Mouse (Mus musculus): ENCODE results near the gene Pth1r.

Pth1r gene

DNA sequence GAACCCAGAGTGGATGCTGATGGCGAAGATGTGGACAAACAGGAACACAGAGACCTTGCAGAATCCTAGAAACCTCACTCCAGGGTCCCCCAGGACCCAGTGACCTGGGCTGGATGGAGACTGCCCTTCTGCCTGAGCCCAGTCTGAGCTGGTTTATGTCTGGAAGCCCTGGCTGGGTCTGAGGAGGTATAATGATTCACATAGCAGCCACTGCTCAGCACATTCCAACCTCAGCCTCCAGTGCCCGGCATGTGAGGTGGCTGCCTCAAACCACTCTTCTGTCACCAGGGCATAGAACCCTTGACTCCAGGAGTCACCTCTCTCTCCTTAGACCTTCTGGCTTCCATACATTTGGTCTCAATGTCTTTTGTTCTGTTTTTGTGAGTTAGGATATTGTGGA is 1.5 kb upstream of the Pth1r start:
- DNase-seq: no peak

DNA sequence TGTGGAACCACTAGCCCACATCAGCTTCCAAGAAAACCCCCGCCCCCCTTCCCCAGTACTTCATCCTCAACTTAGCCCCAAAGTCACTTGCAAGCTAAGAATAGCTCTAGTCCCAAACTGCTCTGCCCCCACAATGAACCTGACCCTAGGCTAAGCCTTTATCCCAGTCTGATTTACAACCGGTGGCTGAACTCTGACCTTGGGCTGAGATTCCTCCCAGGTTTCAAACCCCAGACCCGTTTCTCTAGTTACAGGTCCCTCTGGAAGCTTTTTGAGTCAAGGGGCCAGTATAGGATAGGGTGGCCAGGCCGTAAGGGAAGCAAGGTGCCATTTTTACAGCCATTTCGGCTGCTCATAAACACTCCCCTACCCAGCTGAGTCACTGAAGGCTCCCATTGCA is 707 bp downstream of the Pth1r start:
- no peak for DNase-seq

DNA sequence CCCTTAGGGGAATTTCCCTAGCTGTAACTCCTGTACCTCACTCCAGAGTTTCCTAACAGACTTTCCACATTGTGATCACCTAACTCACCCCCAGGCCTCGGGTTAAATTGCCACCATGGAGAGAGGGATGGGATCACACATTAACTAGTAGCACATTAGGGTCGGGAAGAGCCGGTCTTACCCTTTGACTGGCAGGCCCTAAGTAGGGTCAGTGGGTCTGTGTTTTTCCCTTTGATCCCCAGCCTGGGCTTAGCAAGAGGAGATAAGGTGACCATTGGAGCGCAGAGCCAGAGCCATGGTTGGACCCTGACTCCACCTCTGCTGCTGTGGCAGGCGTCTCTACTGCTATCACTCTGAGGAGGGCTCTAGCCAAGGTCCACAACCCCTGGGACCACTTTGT is 1.2 kb downstream of the Pth1r start:
- no peak for DNase-seq

DNA sequence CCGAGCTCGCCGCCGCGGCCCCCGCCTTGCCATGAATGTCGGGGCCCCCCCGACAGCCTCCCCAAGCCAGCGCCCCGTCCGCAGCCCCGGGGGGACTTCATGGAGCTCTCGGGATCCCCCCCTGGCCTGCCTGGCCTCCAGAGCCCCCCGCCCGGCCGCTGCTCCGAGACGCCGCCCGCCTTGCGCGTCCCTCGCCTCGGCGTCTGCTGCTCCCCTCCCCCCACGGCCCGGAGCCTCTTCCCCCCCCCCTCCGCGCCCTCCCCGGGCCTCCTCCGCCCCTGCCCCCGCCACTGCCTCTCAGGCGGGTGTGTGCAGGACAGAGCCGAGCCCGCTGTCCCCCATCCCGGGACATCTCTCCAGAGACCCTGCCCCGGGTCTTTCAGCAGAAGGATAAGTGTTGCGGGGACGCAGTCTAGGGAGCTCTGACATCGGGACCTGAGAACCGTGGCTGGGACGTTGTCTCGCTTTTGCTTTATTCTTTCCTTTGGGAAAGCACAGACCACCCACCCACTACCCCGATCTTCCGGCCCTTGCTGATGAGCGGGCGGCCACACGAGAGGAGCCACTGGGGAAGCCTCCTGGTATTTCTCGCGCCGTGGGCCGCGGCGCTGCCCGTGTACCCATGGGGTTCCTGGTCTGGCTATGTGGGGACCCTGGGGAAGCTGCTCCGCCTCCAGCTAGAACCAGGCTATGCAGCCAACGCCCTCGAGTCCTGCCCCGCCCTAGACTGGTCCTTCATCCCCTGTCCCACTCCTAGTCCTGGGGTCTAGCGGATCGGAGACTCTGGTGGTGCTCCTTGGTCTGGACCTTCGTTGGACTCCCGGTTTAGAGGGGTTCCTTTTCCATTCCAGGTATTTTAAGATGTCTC is 3.3 kb downstream of the Pth1r start:
- no peak for DNase-seq

- no peak for DNase-seq
Measured at GRCm38 (mm10) chr9:110742951-110743455, 3.9 kb downstream of the Pth1r start.

- DNase-seq: no peak
Measured at GRCm38 (mm10) chr9:110742295-110742950, 4.5 kb downstream of the Pth1r start.

DNA sequence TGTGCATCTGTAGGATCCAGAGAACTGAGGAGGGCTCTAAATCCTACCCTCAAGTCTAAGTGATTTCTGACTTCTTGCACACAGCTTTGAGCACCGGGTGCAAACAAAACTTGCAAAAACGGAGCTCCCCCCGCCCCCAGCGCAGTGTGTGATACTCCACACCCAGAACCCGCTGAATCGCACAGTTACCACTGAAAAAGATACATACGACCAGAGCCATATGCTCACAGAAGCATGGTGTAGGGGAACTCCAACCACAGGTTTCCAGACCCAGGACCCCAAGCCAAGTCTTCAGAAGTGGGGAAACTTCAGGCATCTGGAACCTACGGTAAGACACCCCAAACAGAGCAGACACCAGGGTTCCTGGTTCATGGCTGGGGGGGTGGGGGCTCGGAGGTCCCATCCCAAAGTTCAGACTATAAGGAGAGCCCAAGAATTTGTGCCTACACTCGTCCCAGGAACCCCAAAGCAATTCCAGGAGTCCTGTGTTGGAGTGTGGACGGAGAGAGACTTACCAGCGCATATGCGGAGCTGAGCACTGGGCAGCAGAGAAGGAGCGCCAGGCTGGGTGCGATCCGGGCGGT is 5.1 kb downstream of the Pth1r start, which contains the start of gene Myl3:
TSS of gene Myl3 (plus strand) at position 151 of the 584 bp plus-strand sequence.
- no peak for DNase-seq

- DNase-seq: no peak
Measured at GRCm38 (mm10) chr9:110739961-110740360, 7.0 kb downstream of the Pth1r start.

DNA sequence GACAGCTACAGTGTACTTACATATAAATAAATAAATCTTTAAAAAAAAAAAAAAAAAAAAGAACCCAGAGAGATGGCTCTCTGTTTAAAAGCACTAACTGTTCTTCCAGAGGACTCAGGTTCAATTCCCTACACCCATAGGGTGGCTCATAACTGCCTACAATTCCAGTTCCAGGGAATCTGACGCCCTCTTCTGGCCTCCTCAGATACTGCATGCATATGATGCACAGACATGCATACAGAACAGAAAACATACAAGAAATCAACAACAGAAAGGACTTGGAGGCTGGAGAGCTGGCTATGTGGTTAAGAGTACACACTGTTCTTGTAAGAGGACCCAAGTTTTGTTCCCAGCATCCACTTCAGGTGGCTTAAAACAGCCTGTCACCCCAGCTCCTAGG is 8.9 kb downstream of the Pth1r start:
- no peak for DNase-seq

- no peak for DNase-seq
Measured at GRCm38 (mm10) chr9:110736362-110736761, 10.6 kb downstream of the Pth1r start.

DNA sequence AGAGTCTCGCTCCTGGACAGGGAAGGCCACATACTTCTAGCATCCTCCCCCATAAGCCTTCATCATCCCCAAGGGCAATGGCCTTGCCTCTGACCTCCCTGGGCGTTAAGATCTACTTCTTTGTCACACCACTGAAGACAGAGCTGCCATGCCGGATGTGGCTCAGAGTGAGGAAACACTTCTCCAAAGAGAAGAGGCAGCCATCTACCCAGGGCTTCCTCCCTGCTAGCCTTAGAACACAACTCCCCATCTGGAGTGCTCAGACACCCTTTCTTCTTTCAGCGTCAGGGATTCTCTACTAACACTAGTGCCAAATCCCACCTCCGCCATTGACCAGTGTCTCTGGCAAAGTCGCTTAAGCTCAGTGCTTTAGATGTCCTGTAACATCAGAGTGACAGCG is 12.8 kb downstream of the Pth1r start:
- no peak for DNase-seq

- no peak for DNase-seq
Measured at GRCm38 (mm10) chr9:110733102-110733501, 13.8 kb downstream of the Pth1r start.

DNA sequence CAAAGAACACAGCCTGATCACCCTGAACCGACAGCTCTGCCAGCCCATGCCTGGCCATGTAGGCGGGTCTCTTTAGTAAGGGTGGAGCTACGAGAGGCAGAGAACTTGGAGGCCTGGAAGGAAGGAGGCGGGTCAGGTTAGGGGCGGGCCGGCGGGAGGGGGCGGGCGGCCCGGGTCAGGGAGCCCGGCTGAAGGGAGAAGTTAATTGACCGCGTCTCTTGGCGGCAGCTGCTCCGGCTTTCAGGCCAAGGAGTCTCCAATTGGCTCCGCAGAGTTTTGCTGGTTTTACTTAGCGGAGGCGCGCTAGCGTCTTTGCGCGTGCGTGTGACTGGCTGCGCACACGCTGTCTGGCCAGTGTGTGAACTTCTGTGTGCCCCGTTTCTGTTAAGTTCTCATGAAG is 14.3 kb downstream of the Pth1r start:
- DNase-seq: peak; percentile 55

GRCm38 (mm10) chr9:110731859-110732258 is 15.1 kb downstream of the Pth1r start:
- DNase-seq: no peak

- no peak for DNase-seq
Measured at GRCm38 (mm10) chr9:110729841-110730240, 17.1 kb downstream of the Pth1r start.

GRCm38 (mm10) chr9:110726867-110727266 is 20.1 kb downstream of the Pth1r start:
- DNase-seq: no peak

DNA sequence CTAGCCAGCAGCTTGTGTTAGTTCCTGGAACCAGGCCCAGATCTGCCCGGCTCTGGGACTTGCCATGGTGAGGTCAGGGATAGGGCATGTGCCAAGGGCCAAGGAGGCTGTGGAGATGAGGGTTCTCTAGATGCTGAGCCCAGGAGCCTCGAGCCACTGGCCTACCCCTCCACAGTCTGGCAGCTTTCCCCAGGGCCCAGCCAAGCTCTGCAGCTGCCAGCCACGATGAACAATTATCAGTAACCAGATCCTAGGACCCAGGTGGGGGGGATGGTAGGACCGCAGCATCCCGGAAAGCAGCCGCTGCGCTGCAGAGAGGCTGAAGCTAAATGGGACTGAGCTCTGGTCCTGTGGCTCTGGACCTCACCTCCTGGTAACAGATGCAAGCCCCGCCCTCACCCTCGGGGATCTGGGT is 21.2 kb downstream of the Pth1r start:
- peak; percentile 45 for DNase-seq

- DNase-seq: no peak
Measured at GRCm38 (mm10) chr9:110722060-110722459, 24.9 kb downstream of the Pth1r start.

GRCm38 (mm10) chr9:110719977-110720376 is 27.0 kb downstream of the Pth1r start:
- DNase-seq: no peak

DNA sequence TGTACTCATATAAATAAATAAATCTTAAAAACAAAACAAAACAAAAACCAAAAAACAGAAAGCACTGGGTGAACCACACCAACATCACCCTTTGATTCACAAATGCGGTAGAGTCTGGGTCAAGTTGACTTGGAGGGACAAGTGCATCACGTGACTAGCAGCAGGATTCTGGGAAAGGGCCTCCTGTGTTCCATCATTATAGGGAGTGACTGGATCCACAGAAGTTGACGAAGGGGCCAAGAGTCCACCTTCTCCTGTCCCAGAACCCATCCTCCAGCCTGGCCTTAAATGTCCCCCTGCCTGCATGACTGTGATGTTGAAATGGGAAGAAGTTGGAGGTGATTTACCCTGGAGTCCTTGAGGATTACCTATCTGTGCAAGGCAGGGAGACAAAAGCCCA is 28.1 kb downstream of the Pth1r start:
- no peak for DNase-seq

GRCm38 (mm10) chr9:110718071-110718470 is 28.9 kb downstream of the Pth1r start:
- DNase-seq: no peak

DNA sequence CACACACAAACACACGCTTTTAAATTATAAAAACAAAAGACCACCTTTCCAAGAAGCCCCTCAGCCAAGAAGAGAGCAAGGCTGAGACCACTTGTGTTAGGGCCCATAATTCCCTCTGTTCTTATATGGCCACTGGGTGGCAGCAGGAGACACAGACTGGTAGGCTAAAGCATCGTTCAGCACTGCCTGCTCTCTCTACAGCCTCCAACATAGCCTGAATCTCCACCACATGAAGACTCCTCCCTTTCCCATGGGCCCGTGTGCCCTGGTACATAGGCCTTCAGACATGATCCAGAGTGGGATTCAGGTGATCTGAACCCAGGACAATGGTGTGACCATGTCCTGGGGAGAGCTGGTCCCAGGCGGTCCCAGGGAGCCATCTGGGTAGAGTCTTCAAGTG is 30.2 kb downstream of the Pth1r start:
- DNase-seq: peak; percentile 67

GRCm38 (mm10) chr9:110715426-110715825 is 31.5 kb downstream of the Pth1r start:
- no peak for DNase-seq

GRCm38 (mm10) chr9:110713389-110713788 is 33.6 kb downstream of the Pth1r start:
- no peak for DNase-seq

Data from layer of hippocampus, adult 9-11 months (tissue).